Mouse (Mus musculus) stomach, embryonic 14.5 days (tissue): ENCODE results near the gene Alox8. TPM values are rescaled to one million over a fixed set of nuclear protein-coding genes. Genes with fewer than 3 reads are reported as not detected.

Experiments used
- ATAC-seq: fragments of 200-750 bp; cut with Nextera tagmentation; 2 replicates; pipeline ENCODE4 v1.8.0; 2017; ENCODE audit warnings: low read depth, moderate TSS enrichment; ENCODE audit not compliant: insufficient number of reproducible peaks, insufficient read depth, low FRiP score
- H3K27ac ChIP-seq: fragments of 300-500 bp; sonication (generic); 2 replicates; pipeline ENCODE4 v1.5.1; 2014; ENCODE audit warnings: mild to moderate bottlenecking, low read length, moderate library complexity, mixed read lengths
- H3K27me3 ChIP-seq: fragments of 300-500 bp; sonication (generic); 2 replicates; pipeline ENCODE4 v1.6.1; 2014; ENCODE audit warnings: low read length, control low read depth, mixed read lengths; ENCODE audit not compliant: control insufficient read depth, insufficient read depth
- H3K36me3 ChIP-seq: fragments of 300-500 bp; sonication (generic); 2 replicates; pipeline ENCODE4 v1.6.1; 2014; ENCODE audit warnings: mild to moderate bottlenecking, control low read depth, low read length, moderate library complexity, mixed read lengths; ENCODE audit not compliant: control insufficient read depth, insufficient read depth
- H3K4me1 ChIP-seq: fragments of 300-500 bp; sonication (generic); 2 replicates; pipeline ENCODE4 v1.6.1; 2014; ENCODE audit warnings: low read length, control low read depth, mixed read lengths; ENCODE audit not compliant: control insufficient read depth, insufficient read depth
- H3K4me2 ChIP-seq: fragments of 300-500 bp; sonication (generic); replicated peaks from 2 replicates; pipeline ENCODE4 v1.6.1; 2014; ENCODE audit warnings: low read depth, low read length, control low read depth
- H3K4me3 ChIP-seq: fragments of 300-500 bp; sonication (generic); 2 replicates; pipeline ENCODE4 v1.5.1; 2014; ENCODE audit warnings: low read depth, low read length, control low read depth
- H3K9ac ChIP-seq: fragments of 300-500 bp; sonication (generic); replicated peaks from 2 replicates; pipeline ENCODE4 v1.6.1; 2014; ENCODE audit warnings: low read depth, mild to moderate bottlenecking, control low read depth, low read length, moderate library complexity, mixed read lengths
- H3K9me3 ChIP-seq: fragments of 300-500 bp; sonication (generic); 2 replicates; pipeline ENCODE4 v1.6.1; 2016; ENCODE audit warnings: low read depth, low read length, control low read depth; ENCODE audit not compliant: control insufficient read depth
- WGBS: fragments of 180-500 bp; shearing (Covaris S2); extraction: QIAGEN DNeasy Blood & Tissue Kit; methylation state at CpG from one replicate; pipeline ENCODE4 v1.1.7; 2014; 5-methylcytosine and 5-hydroxymethylcytosine counted together
- polyA plus RNA-seq: library from polyadenylated mRNA; unstranded; fragments of >200 nt; fragmentation: Nextera tagmentation; extraction: Ambion mirVana; gene quantifications from 2 replicates; pipeline ENCODE4 v1.2.1, GENCODE M21; 2014

Gene Alox8
- polyA plus RNA-seq, result 0.15 TPM in 1 of 2 replicates, not detected in the other

DNA sequence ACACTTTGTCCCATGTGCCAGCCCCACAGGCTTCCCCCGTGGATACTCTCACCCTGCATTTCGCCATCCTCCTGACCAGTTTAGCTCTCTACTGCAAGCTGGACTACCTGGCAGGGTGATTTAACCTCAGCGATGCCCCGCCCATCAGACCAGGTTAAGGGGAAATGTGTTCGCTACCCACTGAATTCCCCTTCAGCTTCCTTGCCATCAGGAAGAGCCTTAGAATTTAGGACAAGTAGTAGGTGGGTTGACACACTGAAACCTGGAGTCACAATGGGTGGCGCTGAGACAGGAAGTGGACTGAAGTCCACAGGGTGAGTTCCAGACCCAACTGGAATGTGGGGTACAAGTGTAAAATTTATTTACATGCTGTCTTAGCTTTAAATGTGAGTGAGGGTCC is at the start of gene Alox8:
Gene Alox8, minus strand, starts transcription at position 101 of the 400 bp plus-strand sequence.
- Histone ChIP-seq H3K4me2 (peak within 1 kb of the TSS; percentile 44), H3K27me3 (peaks cover 10% of the 10 kb centered on the region), H3K36me3 (no peaks in the 10 kb centered on the region), H3K9ac (no peak within 1 kb of the TSS), H3K4me3 (peak within 1 kb of the TSS; percentile 23; the same call in 1 of the 2 replicates), H3K4me1 (0 out of 2 replicates have a peak, but pooled peaks cover 4% of the 10 kb centered on the region), H3K27ac (no peak within 1 kb of the TSS), H3K9me3 (no peaks in the 10 kb centered on the region)
- no peak for ATAC-seq
- 26% methylated on average over 6 of the region's 6 CpGs for WGBS

GRCm38 (mm10) chr11:69245643-69246042 is 48.0 kb upstream of the Alox8 start:
- no peaks in the 10 kb centered on the region for H3K36me3 ChIP-seq
- no peak overlapping the region for H3K4me3 ChIP-seq
- no peak overlapping the region for H3K27ac ChIP-seq
- 38% methylated on average over 2 of the region's 2 CpGs for WGBS
- H3K27me3 ChIP-seq, result no peaks in the 10 kb centered on the region
- H3K9me3 ChIP-seq, result no peaks in the 10 kb centered on the region
- ATAC-seq, result no peak
- H3K9ac ChIP-seq, result no peak overlapping the region
- H3K4me1 ChIP-seq, result no peaks in the 10 kb centered on the region
- H3K4me2 ChIP-seq, result 0 out of 2 replicates have a peak overlapping the region, but pooled peaks have one; percentile 10

- Histone ChIP-seq H3K9me3 (no peaks in the 10 kb centered on the region), H3K27ac (no peak overlapping the region)
Measured at GRCm38 (mm10) chr11:69244911-69245310, 47.3 kb upstream of the Alox8 start.

DNA sequence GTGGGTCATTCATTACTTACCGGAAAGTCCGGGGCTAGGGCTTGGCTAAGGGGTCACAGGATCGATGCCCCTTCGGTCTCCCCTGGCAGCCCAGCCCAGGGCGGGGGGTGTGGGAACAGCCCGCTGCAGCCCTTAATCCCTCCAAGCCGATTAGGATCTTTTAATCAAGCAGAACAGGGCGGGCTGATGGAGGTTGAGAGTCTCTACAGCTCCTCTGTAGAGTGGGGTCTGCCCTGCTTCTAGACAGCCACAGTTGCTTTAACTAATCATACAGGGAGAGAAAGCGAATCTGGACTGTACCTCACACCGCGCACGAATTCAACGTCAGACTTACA is 39.2 kb upstream of the Alox8 start, which contains the start of gene Gucy2e:
Gene Gucy2e, minus strand, starts transcription at position 111 of the 335 bp plus-strand sequence.
- Histone ChIP-seq H3K9me3 (no peaks in the 10 kb centered on the region), H3K27me3 (peaks cover 10% of the 10 kb centered on the region; the same call in 1 of the 2 replicates), H3K36me3 (no peaks in the 10 kb centered on the region), H3K27ac (no peak within 1 kb of the TSS), H3K4me2 (peak within 1 kb of the TSS; percentile 69), H3K4me3 (peak within 1 kb of the TSS; percentile 32), H3K9ac (peak within 1 kb of the TSS; percentile 28; the same call in 1 of the 2 replicates), H3K4me1 (peaks cover 8% of the 10 kb centered on the region; the same call in 1 of the 2 replicates)
- 23% methylated on average over 13 of the region's 13 CpGs for WGBS
- no peak for ATAC-seq

More at GRCm38 (mm10) chr11:69244911-69245310, 47.3 kb upstream of the Alox8 start:
- H3K9ac ChIP-seq, result no peak overlapping the region
- no peaks in the 10 kb centered on the region for H3K4me1 ChIP-seq
- no peaks in the 10 kb centered on the region for H3K27me3 ChIP-seq
- no peaks in the 10 kb centered on the region for H3K36me3 ChIP-seq
- no peak overlapping the region for H3K4me3 ChIP-seq
- WGBS, result 25% methylated on average over 2 of the region's 2 CpGs
- H3K4me2 ChIP-seq, result 0 out of 2 replicates have a peak overlapping the region, but pooled peaks have one; percentile 10
- ATAC-seq, result no peak

DNA sequence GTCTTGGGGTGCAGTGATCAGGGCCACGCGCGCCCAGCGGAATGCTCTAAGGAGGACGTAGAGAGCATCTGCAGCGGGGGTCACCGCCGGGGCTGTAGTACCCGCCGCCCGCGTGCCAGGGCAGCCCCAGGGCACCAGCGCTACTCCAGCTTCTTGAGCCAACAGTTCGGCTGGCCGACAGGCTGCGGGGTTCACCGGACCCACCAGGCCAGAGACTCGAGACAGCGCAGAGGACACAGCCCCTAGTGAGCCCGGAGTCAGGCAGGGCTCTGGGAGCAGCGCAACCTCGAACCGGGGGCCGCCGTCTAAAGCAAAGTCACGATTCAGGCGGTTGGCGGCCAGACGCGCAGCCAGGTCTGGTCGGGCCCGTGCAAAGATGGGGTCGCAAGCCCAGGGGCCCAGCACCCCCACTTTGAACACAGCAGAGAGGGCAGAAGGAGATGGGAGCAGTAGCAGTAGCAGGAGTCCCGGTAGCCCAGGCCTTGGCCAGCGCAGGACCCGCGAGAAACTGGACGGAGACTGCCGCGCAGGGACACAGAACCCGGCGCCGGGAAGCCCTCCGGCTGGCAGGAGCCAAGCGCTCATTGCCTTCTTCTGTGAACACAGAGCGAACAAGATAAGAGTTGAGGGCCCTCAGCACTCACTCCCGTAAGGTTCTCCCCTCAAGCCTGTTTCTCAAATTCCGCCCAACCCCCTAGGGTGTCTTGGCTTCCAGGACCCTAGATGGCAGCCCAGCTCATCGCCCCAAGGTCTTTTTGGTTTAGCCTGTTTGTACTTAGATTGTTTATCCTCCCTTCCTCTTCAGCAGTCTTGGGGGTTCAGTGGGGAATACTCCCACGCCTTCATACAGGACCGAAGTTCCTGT is 38.6 kb upstream of the Alox8 start:
- no peak for ATAC-seq

DNA sequence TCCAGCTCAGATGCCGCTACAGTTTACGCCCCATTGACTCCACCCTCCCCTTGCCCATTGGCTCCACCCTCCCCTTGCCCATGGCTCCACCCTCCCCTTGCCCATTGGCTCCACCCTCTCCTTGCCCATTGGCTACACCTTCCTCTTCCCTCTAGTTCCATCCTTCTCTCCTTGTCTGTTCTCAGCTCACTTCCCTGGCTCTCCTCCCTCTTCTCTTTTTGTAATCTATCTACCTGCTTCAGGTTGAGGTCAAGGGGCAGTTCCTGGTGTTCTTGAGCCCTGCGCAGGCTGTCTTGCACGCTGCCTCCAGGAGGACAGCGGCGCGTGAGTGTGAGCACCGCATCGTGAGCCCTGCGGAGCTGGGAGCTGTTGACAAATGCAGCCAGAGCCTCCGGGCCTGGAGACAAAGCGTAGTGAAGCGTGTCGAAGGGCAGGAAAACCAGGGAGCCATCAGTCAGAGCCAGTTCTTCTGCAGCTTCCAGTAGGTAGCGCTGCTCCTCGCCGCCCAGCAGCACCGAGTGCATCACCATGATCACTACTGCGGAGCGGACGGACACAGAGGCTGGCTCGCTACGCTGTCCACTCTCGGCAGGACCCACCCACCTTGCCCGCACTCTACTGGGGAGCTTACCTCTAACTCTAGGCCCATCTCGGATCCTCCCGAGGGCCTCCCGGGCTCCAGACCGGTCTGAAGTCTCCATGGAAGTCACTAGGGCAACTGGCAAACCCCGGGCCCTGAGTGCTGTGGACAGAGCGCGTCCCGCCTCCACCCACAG is 37.8 kb upstream of the Alox8 start:
- Histone ChIP-seq H3K9me3 (no peaks in the 10 kb centered on the region), H3K9ac (peak overlapping the region; percentile 28; the same call in 1 of the 2 replicates), H3K4me3 (peak overlapping the region; percentile 32), H3K4me2 (peak overlapping the region; percentile 69), H3K27ac (no peak overlapping the region), H3K36me3 (no peaks in the 10 kb centered on the region), H3K27me3 (peaks cover 10% of the 10 kb centered on the region; the same call in 1 of the 2 replicates), H3K4me1 (peaks cover 8% of the 10 kb centered on the region; the same call in 1 of the 2 replicates)
- WGBS, result 2% methylated on average over 33 of the region's 33 CpGs
- peak; percentile 91 for ATAC-seq

More for the DNA sequence above, 38.6 kb upstream of the Alox8 start:
- Histone ChIP-seq H3K27ac (no peak overlapping the region), H3K36me3 (no peaks in the 10 kb centered on the region), H3K4me2 (peak overlapping the region; percentile 69), H3K4me3 (peak overlapping the region; percentile 32), H3K27me3 (peaks cover 10% of the 10 kb centered on the region; the same call in 1 of the 2 replicates), H3K9me3 (no peaks in the 10 kb centered on the region), H3K9ac (peak overlapping the region; percentile 28; the same call in 1 of the 2 replicates), H3K4me1 (peaks cover 8% of the 10 kb centered on the region; the same call in 1 of the 2 replicates)
- WGBS, result 6% methylated on average over 51 of the region's 51 CpGs

GRCm38 (mm10) chr11:69233141-69233540 is 35.5 kb upstream of the Alox8 start:
- 81% methylated on average over 2 of the region's 2 CpGs for WGBS
- H3K36me3 ChIP-seq, result no peaks in the 10 kb centered on the region
- H3K9me3 ChIP-seq, result no peaks in the 10 kb centered on the region
- H3K9ac ChIP-seq, result no peak overlapping the region
- H3K4me1 ChIP-seq, result peaks cover 8% of the 10 kb centered on the region; the same call in 1 of the 2 replicates
- ATAC-seq, result no peak
- H3K4me3 ChIP-seq, result no peak overlapping the region
- no peak overlapping the region for H3K27ac ChIP-seq
- no peak overlapping the region for H3K4me2 ChIP-seq
- H3K27me3 ChIP-seq, result peaks cover 10% of the 10 kb centered on the region; the same call in 1 of the 2 replicates

DNA sequence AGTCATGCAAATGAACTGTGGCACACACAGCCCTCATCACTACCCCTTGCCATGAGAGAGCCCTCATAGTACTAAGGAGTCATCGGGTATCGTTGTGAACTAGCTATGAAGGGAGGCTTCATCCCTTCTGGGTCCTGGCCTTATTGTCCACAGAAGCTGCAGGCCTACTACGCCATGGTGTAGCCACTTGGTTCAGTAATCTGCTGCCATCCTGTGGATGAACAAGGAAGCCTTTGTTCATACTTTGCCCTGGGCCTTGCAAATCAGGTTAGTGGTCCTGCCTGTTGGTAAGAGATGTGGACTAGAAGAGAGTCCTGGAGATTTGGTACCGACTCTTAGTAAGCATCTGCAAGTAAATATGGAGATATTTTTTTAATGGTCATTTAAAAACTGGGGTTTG is 32.8 kb upstream of the Alox8 start:
- Histone ChIP-seq H3K9ac (no peak overlapping the region), H3K27ac (no peak overlapping the region), H3K36me3 (no peaks in the 10 kb centered on the region), H3K4me2 (no peak overlapping the region), H3K4me1 (no peaks in the 10 kb centered on the region; the same call in 1 of the 2 replicates), H3K9me3 (no peaks in the 10 kb centered on the region), H3K27me3 (no peaks in the 10 kb centered on the region), H3K4me3 (no peak overlapping the region)
- no peak for ATAC-seq
- WGBS, result 75% methylated on average over 4 of the region's 4 CpGs
